Mouse (Mus musculus) neural tube, embryonic 13.5 days (tissue): ENCODE data around the gene Grin3a. TPM values are rescaled to one million over a fixed set of nuclear protein-coding genes. Genes with fewer than 3 reads are reported as not detected.
"Not testable (repeated sequence)": the region's sequence is repeated elsewhere in the genome, so short reads cannot be mapped to it uniquely, and the experiment has no call there.

Experiments
- ATAC-seq: fragments of 200-750 bp; cut with Nextera tagmentation; 2 replicates; pipeline ENCODE4 v1.8.0; 2017; ENCODE audit warnings: low read depth, mild to moderate bottlenecking, moderate TSS enrichment, moderate library complexity
- H3K27ac ChIP-seq: fragments of 300-500 bp; sonication (generic); replicated peaks from 2 replicates; pipeline ENCODE4 v1.5.1; 2015; ENCODE audit warnings: moderate library complexity, mild to moderate bottlenecking, inconsistent platforms
- H3K27me3 ChIP-seq: fragments of 300-500 bp; sonication (generic); 2 replicates; pipeline ENCODE4 v1.6.1; 2015; ENCODE audit warnings: mild to moderate bottlenecking, inconsistent platforms
- H3K36me3 ChIP-seq: fragments of 300-500 bp; sonication (generic); 2 replicates; pipeline ENCODE4 v1.6.1; 2015; ENCODE audit warnings: mild to moderate bottlenecking, inconsistent platforms
- H3K4me1 ChIP-seq: fragments of 300-500 bp; sonication (generic); replicated peaks from 2 replicates; pipeline ENCODE4 v1.6.1; 2015; ENCODE audit warnings: inconsistent platforms
- H3K4me2 ChIP-seq: fragments of 300-500 bp; sonication (generic); 2 replicates; pipeline ENCODE4 v1.6.1; 2015; ENCODE audit warnings: inconsistent platforms, mild to moderate bottlenecking, moderate library complexity
- H3K4me3 ChIP-seq: fragments of 300-500 bp; sonication (generic); 2 replicates; pipeline ENCODE4 v1.5.1; 2015; ENCODE audit warnings: mild to moderate bottlenecking, inconsistent platforms
- H3K9ac ChIP-seq: fragments of 300-500 bp; sonication (generic); 2 replicates; pipeline ENCODE4 v1.6.1; 2015; ENCODE audit warnings: moderate library complexity, mild to moderate bottlenecking, inconsistent platforms
- H3K9me3 ChIP-seq: fragments of 300-500 bp; sonication (generic); 2 replicates; pipeline ENCODE4 v1.6.1; 2016; ENCODE audit warnings: inconsistent platforms
- WGBS: fragments of 180-500 bp; shearing (Covaris S2); methylation state at CpG from one replicate; pipeline ENCODE4 v1.1.7; 2015; 5-methylcytosine and 5-hydroxymethylcytosine counted together
- polyA plus RNA-seq: library from polyadenylated mRNA; unstranded; fragments of >200 nt; fragmentation: Nextera tagmentation; extraction: Ambion mirVana; gene quantifications from 2 replicates; pipeline ENCODE4 v1.2.1, GENCODE M21; 2015

Gene Grin3a
- polyA plus RNA-seq, 1 experiment from 2014 or later, result 11.4 TPM

DNA sequence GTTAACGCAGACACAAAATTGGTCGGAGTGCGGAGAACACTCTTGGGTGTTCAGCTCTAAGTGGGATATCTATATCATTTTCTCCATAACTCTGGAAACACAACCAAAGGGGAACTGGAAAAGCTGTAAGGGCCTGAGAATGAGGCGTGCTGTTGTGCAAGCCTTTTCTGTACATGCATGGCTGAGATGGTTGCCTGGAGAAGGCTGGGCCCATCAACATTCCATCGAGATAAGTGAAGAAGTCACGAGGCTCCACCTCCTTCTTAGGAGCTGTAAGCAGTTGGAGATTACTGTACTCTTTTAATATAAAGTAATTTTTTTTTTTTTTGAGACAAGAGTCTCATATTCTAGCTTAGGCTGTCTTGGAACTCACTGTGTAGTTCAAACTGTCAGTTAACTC lies 169.5 kb downstream of the Grin3a start:
- Histone ChIP-seq H3K27ac (no peak overlapping the region), H3K4me1 (no peaks in the 10 kb centered on the region), H3K4me2 (no peak overlapping the region), H3K36me3 (no peaks in the 10 kb centered on the region), H3K9me3 (no peaks in the 10 kb centered on the region), H3K27me3 (no peaks in the 10 kb centered on the region), H3K4me3 (no peak overlapping the region), H3K9ac (no peak overlapping the region)
- no peak for ATAC-seq
- WGBS, result 94% methylated on average over 6 of the region's 6 CpGs

DNA sequence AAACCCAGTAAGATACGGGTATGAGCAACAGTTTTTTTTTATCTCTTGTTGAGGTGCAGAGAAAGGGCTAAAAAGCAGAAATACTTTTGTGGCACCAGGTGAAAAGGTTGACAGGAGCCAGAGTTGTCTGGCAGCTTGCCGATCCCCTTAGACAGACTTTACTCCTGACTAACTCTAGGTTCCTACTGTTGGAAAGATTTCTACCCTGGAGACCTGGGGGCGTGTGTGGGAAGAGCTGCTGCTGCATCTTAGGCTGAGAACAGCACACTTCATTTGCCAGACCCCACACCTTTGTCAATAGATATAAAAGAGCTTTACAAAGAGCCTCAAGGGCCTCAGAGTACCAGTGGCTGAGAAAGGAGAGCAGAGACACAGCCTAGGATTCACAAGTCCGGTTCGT lies 180.7 kb downstream of the Grin3a start:
- ATAC-seq, result no peak
- WGBS, result 93% methylated on average over 5 of the region's 5 CpGs

GRCm38 (mm10) chr4:49662231-49662630 lies 183.3 kb downstream of the Grin3a start:
- 94% methylated on average over 4 of the region's 4 CpGs for WGBS
- Histone ChIP-seq H3K27ac (no peak overlapping the region), H3K9ac (no peak overlapping the region), H3K4me1 (no peaks in the 10 kb centered on the region), H3K4me2 (no peak overlapping the region), H3K9me3 (no peaks in the 10 kb centered on the region), H3K27me3 (no peaks in the 10 kb centered on the region), H3K4me3 (no peak overlapping the region), H3K36me3 (peaks cover 53% of the 10 kb centered on the region)
- ATAC-seq, result no peak

More for the DNA sequence above, 180.7 kb downstream of the Grin3a start:
- H3K4me3 ChIP-seq, result no peak overlapping the region
- H3K9me3 ChIP-seq, result no peaks in the 10 kb centered on the region
- H3K36me3 ChIP-seq, result peaks cover 39% of the 10 kb centered on the region
- H3K9ac ChIP-seq, result no peak overlapping the region
- no peaks in the 10 kb centered on the region for H3K27me3 ChIP-seq
- H3K4me2 ChIP-seq, result no peak overlapping the region
- no peaks in the 10 kb centered on the region for H3K4me1 ChIP-seq
- no peak overlapping the region for H3K27ac ChIP-seq

DNA sequence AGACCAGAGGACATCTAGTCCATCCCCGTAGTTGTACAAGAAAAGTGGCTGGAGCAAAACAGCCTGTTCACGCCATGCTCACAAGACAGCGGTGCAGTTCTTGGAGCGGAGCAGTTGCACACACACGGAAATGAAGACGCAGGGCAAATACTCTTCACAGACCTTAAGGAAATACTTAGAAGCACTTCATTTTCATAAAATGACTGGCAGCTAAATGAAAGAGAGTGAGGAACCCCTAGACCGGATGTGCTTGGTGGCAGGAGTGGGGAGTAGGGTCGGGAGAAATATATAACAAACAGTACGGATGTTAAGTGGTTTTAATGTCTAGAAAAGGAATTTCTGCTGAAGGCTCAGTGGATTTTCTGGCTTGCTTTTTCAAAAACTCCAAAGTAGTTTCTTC lies 183.9 kb downstream of the Grin3a start:
- ATAC-seq, result no peak
- H3K36me3 ChIP-seq, result peaks cover 58% of the 10 kb centered on the region
- no peaks in the 10 kb centered on the region for H3K4me1 ChIP-seq
- no peaks in the 10 kb centered on the region for H3K9me3 ChIP-seq
- 97% methylated on average over 9 of the region's 9 CpGs for WGBS
- H3K27me3 ChIP-seq, result no peaks in the 10 kb centered on the region
- H3K27ac ChIP-seq, result no peak overlapping the region
- no peak overlapping the region for H3K4me3 ChIP-seq
- H3K4me2 ChIP-seq, result no peak overlapping the region
- H3K9ac ChIP-seq, result no peak overlapping the region

DNA sequence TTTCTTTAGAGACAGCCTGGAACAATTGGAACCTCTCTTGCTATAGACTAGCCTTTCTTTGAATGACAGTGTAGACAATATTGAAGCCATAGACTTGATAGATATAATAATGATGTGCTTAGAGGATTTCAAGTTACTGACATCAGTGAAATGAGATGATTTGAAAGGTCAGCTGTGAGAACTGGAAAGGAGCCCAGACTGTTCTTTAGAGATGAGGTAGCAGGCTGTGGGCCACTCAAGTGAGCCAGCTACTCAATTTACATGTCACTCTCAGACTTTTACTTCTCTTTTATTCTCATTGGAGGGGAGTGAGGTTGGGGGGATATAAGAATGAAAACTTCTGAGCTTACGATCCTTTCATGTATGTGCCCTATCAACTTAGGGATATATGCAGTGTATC lies 186.1 kb downstream of the Grin3a start:
- Histone ChIP-seq H3K4me2 (no peak overlapping the region), H3K9ac (no peak overlapping the region), H3K27me3 (no peaks in the 10 kb centered on the region), H3K4me3 (no peak overlapping the region), H3K27ac (no peak overlapping the region), H3K4me1 (no peaks in the 10 kb centered on the region), H3K9me3 (no peaks in the 10 kb centered on the region), H3K36me3 (peaks cover 67% of the 10 kb centered on the region)
- 0 out of 2 replicates have a peak, but pooled peaks have one; percentile 11 for ATAC-seq
- 89% methylated on average over 1 of the region's 1 CpGs for WGBS

DNA sequence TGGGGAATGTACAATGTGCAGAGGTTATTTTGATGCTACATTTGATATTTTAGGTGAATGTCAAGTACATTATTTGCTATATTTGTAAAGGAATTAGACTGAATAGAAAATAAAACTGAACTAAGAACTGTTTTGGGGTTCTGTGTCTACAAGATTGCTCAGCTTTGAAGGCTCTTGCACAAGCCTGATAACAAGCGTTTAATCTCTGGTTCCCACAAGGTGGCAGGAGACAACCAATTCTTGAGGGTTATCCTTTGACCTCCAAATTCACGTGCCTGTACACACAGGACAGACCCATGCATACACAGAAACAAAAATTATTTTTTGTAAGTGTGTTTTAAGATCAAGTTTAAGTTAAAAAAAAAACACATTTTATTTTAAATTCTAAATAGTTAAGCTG lies 205.6 kb downstream of the Grin3a start:
- no peak overlapping the region for H3K9ac ChIP-seq
- peaks cover 77% of the 10 kb centered on the region for H3K36me3 ChIP-seq
- ATAC-seq, result no peak
- no peaks in the 10 kb centered on the region for H3K27me3 ChIP-seq
- H3K4me2 ChIP-seq, result no peak overlapping the region
- H3K4me1 ChIP-seq, result no peaks in the 10 kb centered on the region
- no peak overlapping the region for H3K4me3 ChIP-seq
- no peak overlapping the region for H3K27ac ChIP-seq
- WGBS, result 81% methylated on average over 2 of the region's 2 CpGs
- no peaks in the 10 kb centered on the region for H3K9me3 ChIP-seq

DNA sequence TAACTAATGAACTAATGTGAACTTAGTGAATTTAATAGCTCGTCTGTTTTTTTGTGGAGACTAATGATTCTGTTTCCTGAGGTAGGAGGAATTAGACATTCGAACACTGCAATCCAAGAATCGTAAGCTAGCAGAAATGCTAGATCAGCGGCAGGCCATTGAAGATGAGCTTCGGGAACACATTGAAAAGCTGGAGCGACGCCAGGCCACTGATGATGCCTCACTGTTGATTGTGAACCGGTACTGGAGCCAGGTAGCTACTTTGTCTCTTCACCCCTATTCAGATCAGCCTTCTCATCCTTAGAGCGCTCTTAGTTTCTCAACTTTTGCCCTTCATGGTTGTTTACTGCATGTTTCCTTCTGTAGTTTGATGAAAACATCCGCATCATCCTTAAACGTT lies 207.7 kb downstream of the Grin3a start:
- Histone ChIP-seq H3K4me1 (peaks cover 19% of the 10 kb centered on the region), H3K27me3 (no peaks in the 10 kb centered on the region), H3K4me3 (no peak overlapping the region), H3K9ac (no peak overlapping the region), H3K4me2 (no peak overlapping the region), H3K36me3 (peaks cover 66% of the 10 kb centered on the region), H3K27ac (no peak overlapping the region), H3K9me3 (no peaks in the 10 kb centered on the region)
- no peak for ATAC-seq
- 93% methylated on average over 11 of the region's 11 CpGs for WGBS

- H3K9me3 ChIP-seq, result no peaks in the 10 kb centered on the region
- under 1% methylated on average over 30 of the region's 30 CpGs for WGBS
- H3K4me1 ChIP-seq, result peaks cover 23% of the 10 kb centered on the region
- H3K4me3 ChIP-seq, result peak overlapping the region; percentile 88
- peaks cover 29% of the 10 kb centered on the region for H3K36me3 ChIP-seq
- peak; percentile 84 for ATAC-seq
- peak overlapping the region; percentile 94 for H3K27ac ChIP-seq
- H3K9ac ChIP-seq, result peak overlapping the region; percentile 90
- H3K27me3 ChIP-seq, result no peaks in the 10 kb centered on the region
- H3K4me2 ChIP-seq, result peak overlapping the region; percentile 85
Measured at GRCm38 (mm10) chr4:49632139-49632481, 213.4 kb downstream of the Grin3a start.

- ATAC-seq, result peak; percentile 97
- peak within 1 kb of the TSS; percentile 85 for H3K4me2 ChIP-seq
- 4% methylated on average over 37 of the region's 37 CpGs for WGBS
Measured at GRCm38 (mm10) chr4:49631319-49632138, 214.0 kb downstream of the Grin3a start, which contains the start of gene Rnf20. Rnf20 (plus strand) TSS chr4:49632006.

DNA sequence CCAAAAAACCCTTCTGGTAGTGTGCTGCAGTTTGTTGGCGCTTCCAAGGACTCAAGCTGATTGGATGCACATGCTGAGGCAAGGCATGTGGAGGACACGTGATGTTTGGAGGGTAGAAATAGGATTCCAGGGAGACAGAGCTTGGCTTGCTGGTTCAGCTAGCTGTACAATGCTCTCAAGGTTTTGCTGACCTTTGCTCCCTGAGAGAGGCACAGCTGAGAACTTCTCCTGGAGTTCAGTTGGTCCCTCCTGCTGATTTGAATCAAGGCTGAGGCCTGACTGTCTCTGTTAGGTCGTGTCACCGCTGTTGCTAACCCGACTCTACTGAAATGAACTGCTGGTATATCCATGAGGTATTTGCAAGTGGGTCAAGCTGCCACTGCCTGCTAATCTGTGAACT lies 216.6 kb downstream of the Grin3a start:
- Histone ChIP-seq H3K9ac (no peak overlapping the region), H3K9me3 (no peaks in the 10 kb centered on the region), H3K4me2 (no peak overlapping the region), H3K4me3 (no peak overlapping the region), H3K27ac (no peak overlapping the region), H3K36me3 (no peaks in the 10 kb centered on the region; the same call in 1 of the 2 replicates), H3K27me3 (no peaks in the 10 kb centered on the region), H3K4me1 (peaks cover 15% of the 10 kb centered on the region)
- WGBS, result 82% methylated on average over 5 of the region's 5 CpGs
- ATAC-seq, result no peak

More at GRCm38 (mm10) chr4:49631319-49632138, 214.0 kb downstream of the Grin3a start, which contains the start of gene Rnf20:
- peaks cover 23% of the 10 kb centered on the region for H3K4me1 ChIP-seq
- no peaks in the 10 kb centered on the region for H3K9me3 ChIP-seq
- no peaks in the 10 kb centered on the region for H3K27me3 ChIP-seq
- peaks cover 23% of the 10 kb centered on the region for H3K36me3 ChIP-seq
- H3K9ac ChIP-seq, result peak within 1 kb of the TSS; percentile 90
- peak within 1 kb of the TSS; percentile 88 for H3K4me3 ChIP-seq
- peak within 1 kb of the TSS; percentile 94 for H3K27ac ChIP-seq

DNA sequence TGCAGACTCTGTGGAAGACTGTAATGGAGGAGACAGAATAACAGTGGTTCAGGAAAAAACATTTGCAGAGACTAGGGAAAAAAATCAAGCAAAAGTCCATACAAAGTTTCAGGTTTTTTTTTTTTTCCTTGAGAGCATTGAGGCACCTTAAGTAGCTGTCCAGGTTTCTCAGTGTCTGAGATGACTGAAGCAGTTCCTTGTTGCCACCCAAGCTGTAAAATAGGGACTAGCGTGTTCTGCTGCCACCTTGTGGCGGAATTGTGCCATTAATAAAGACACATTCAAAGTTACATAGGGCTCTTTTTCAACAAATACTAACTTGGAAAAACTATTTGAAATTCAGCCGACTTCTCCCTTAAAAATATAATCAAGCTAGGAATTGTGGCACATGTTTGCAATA lies 218.6 kb downstream of the Grin3a start:
- Histone ChIP-seq H3K4me1 (no peaks in the 10 kb centered on the region), H3K36me3 (no peaks in the 10 kb centered on the region), H3K9me3 (no peaks in the 10 kb centered on the region), H3K27ac (no peak overlapping the region), H3K27me3 (no peaks in the 10 kb centered on the region), H3K4me2 (no peak overlapping the region), H3K9ac (no peak overlapping the region), H3K4me3 (no peak overlapping the region)
- WGBS, result 6% methylated on average over 3 of the region's 3 CpGs
- ATAC-seq, result no peak

DNA sequence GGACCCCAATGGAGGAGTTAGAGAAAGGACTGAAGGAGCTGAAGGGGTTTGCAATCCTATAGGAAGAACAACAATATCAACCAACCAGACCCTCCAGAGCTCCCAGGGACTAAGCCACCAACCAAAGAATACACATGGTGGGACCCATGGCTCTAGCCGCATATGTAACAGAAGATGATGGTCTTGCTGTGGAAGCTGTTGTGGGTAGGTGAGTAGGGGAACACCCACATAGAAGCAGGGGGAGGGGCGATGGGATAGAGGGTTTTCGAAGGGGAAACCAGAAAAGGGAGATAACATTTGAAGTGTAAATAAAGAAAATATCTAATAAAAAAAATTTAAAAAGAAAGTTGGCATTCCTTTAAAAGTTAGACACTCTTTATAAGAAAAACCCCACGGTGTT lies 220.6 kb downstream of the Grin3a start:
- not testable (repeated sequence) for H3K4me1 ChIP-seq, H3K27ac ChIP-seq, H3K36me3 ChIP-seq, H3K4me2 ChIP-seq, H3K27me3 ChIP-seq, H3K9me3 ChIP-seq, H3K9ac ChIP-seq, H3K4me3 ChIP-seq, ATAC-seq
- 94% methylated on average over 4 of the region's 4 CpGs for WGBS

- Histone ChIP-seq H3K4me3 (no peak overlapping the region), H3K27ac (no peak overlapping the region), H3K4me1 (no peaks in the 10 kb centered on the region), H3K36me3 (no peaks in the 10 kb centered on the region), H3K27me3 (no peaks in the 10 kb centered on the region), H3K9me3 (no peaks in the 10 kb centered on the region), H3K4me2 (no peak overlapping the region), H3K9ac (no peak overlapping the region)
- ATAC-seq, result no peak
- WGBS, result 85% methylated on average over 4 of the region's 4 CpGs
Measured at GRCm38 (mm10) chr4:49623916-49624315, 221.6 kb downstream of the Grin3a start.
